Mouse (Mus musculus) retina, postnatal 7 days (tissue): Measurements from ENCODE around the gene Siglech.
"Not testable (repeated sequence)": the region's sequence is repeated elsewhere in the genome, so short reads cannot be mapped to it uniquely, and the experiment has no call there.

ENCODE experiments used
- DNase-seq: peaks from one replicate; pipeline ENCODE4 v3.0.0-alpha.2; 2012; ENCODE audit warnings: low read depth, low spot score

Gene Siglech

DNA sequence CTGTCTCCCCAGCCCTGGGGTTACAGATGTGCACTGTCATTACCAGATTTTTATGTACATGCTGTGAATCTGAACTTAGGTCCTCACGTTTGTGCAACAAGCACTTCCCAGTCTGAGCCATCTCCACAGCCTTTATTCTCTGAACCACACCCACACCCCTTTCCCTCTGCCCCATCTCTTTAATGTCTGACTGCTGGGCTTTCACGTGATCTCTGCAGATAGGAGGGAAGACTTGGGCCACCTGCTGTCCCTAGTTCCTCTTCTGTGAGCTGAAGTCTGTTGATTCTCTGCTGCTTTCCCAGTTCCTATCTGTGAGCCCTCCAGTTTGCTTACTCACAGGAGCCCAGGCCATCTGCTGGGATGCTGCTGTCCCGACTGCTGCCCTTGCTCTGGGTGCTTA, at the start of gene Siglech:
Siglech (plus strand) TSS at position 253 of the 400 bp plus-strand sequence.
- DNase-seq, result no peak

- DNase-seq, result no peak
Measured at GRCm38 (mm10) chr7:55722673-55723072, 45.3 kb upstream of the Siglech start.

DNA sequence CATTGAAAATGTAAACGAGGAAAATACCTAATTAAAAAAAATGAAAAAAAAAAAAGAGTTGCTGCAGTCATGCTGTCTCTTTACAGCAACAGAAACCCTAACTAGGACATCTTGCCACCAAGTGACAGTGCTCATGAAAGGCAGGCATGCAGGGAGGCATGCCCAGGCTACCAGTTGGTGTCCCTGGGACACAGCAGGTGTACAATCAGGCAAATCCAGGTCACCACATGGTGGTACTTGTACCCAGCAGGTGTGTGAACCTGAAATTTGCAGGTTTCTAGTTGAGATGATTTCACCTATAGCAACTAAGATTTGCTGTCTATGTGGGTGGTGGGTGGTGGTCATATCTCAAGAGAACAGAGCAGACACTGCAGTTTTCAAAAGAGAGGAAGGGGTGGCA, 39.1 kb upstream of the Siglech start:
- no peak for DNase-seq

DNA sequence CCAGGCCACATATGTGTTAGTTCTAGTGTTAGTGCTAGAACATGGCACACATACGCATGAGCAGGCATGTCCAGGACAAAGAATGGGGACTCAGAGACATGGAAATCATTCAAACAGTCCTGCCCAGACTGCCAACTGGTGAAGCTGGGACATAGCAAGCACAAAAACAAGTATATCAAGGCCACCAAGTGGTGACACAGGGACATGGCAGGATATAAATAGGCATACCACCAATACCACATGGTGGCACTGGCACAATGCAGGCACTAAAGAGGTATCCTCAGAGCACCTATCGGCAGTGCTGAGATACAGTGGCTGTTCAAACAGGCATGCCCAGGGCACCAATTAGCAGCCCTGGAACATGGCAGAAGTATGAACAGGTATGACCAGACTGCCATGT, 33.5 kb upstream of the Siglech start:
- DNase-seq, result no peak

DNA sequence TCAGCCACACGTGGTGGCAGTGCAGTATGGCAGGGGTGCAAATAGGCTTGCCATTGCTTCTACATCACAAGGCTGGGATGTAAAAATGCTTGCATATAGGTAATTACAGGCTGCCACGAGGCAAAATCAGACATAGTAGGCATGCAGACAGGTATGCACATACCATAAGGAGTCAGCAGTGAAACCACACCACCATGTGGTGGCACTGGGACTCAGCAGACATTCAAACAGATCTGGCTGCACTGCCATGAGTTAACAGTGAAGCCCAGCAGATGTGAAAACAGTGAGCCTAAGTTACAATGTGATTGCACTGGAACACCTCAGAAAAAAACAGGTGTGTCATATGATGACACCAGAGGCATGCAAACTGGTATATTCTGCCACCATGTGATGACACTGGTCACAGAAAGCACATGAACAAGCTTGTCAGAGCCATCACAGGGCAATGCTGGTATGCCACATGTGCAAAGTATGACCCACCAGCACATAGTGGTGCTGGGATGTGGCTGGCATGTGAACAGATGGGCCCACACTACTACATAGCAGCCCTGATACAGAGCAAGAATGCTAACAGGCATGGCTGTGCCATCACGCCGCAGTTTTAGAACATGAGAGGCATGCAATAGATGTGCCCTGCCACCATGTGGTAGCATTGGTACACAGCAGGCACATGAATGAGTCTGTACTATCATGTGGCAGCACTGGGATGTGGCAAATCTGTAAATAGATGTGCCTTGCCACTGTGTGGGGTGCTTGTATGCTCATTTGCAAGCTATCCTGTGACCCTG, 30.7 kb upstream of the Siglech start:
- DNase-seq, result no peak

GRCm38 (mm10) chr7:55743614-55744267, 24.2 kb upstream of the Siglech start:
- DNase-seq, result no peak

GRCm38 (mm10) chr7:55744566-55745220, 23.3 kb upstream of the Siglech start:
- no peak for DNase-seq

DNA sequence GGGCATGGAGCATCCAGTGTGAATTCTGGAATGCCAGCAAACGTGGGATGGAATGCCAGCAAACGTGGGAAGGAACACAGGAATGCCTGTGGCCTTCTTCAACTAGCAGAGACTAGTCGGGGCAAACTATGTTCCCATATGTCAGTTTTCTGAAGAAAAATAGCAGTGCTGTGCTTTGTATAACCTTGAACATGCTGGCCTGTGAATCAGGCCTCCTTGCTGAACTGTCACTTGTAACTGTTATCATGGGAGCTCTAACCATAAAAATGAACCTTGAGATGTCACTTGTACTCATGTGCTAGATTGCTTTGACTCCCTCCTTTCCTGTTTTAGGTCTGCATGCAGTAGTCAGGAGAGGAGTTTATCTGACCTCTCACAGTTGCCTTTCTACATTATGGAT, 17.1 kb upstream of the Siglech start:
- DNase-seq, result no peak

DNA sequence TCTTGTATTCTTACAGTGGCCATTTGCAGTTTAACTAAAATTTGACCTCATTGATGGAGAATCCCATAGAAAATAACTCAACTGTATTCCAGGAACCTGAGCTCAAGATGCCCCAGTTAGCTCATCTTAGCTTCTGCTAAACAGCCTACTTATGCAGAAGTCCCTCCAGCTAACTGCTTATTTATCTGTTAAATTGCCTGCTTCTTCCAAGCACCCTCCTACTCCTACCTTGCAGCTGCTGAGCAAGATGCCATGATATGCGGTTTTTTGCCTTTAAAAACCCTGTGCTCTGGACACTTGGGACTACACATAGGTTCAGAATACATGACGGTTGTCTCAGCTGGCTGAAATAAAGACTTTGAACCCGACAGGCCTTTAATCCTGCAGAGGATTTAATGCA, 8.6 kb upstream of the Siglech start:
- no peak for DNase-seq

DNA sequence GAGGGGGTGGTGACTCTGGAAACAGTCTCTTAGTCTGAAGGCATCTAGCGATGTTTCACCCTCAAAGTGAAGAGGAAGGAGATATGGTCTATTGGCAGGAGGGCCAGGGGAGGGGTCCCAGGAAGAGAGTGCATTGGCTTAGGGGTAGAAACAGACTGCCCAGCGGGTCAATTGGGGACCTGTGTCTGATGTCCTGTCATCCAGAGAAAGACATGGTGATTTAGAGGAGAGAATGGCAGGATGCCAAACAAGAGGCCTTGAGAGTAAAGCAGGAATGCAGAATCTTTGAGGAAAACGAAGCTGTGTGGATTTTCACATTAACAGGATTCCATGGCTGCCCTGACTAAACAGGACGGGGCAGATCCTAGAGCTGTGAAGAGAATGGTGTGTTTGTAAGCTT, 12.0 kb downstream of the Siglech start:
- no peak for DNase-seq

GRCm38 (mm10) chr7:55782493-55782892, 14.5 kb downstream of the Siglech start:
- no peak for DNase-seq

- DNase-seq, result no peak
Measured at GRCm38 (mm10) chr7:55784580-55784979, 16.6 kb downstream of the Siglech start.

GRCm38 (mm10) chr7:55790586-55790985, 22.6 kb downstream of the Siglech start:
- DNase-seq, result not testable (repeated sequence)

GRCm38 (mm10) chr7:55792280-55792679, 24.3 kb downstream of the Siglech start:
- no peak for DNase-seq

DNA sequence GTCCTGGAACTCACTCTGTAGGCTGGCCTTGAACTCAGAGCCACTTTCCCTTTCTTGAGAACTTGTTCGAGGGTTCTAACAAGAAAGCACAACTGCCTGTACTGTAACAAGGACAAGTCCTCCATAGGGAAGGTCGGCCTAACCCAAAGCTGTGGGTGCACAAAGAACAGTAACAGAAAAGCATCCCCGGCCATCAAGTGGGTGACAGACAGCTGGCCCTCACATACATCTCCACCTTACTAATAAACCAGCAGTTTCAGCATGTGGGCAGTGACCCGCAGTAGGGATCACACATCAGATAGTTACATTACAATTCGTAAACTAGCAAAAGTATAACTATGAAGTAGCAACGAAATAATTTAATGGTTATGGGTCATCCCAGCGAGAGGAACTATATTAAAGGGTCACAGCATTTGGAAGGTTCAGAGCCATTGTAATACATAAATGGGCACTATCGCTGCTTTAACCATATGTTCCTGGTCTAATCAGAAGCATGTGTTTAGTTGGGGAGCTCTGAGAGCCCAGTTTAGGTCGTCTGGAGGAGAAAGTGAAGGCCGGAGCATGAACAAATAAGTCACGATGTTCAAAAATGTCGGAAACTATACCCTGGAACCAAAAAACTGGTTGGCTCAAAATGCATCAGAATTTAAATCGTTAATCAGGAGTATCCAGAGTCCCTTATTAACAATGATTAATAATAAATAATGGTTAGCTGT, 25.4 kb downstream of the Siglech start:
- peak; percentile 0 for DNase-seq

DNA sequence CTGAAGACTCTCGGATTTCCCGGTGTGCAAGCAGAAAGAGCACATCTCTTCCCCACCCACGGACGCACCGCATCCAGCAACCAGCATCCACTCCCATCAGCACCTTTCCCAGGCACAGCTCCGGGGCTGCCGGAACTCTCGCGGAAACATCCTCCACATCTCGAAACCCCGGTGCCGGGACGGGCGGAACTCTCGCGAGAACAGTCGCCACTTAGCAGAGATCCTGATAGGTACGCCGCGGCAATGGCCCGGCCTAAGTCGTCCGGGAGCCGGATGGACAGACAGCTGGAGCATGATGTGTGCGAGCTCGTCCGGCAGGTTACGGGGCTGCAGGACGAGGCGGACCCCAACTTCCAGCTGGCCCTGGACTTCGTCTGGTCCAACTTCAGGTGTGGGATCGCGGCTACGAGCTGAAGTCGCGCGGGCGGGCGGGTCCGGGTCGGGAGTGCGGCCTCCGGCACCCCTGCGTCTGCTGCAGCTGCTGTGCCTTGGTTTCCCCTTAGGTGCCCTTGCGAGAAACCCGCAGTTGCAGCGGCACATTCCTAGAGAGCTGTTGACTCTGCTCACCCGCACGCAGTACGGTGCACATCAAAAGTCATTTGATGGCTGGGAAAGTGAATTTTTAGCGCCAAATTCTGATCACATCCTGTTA, 26.1 kb downstream of the Siglech start, which contains the start of gene Tubgcp5:
Tubgcp5 (plus strand) TSS at position 203 of the 652 bp plus-strand sequence.
- peak; percentile 86 for DNase-seq

- DNase-seq, result no peak
Measured at GRCm38 (mm10) chr7:55799981-55800380, 32.0 kb downstream of the Siglech start.

GRCm38 (mm10) chr7:55809967-55810366, 42.0 kb downstream of the Siglech start:
- no peak for DNase-seq

- no peak for DNase-seq
Measured at GRCm38 (mm10) chr7:55824468-55824867, 56.5 kb downstream of the Siglech start.

- no peak for DNase-seq
Measured at GRCm38 (mm10) chr7:55827551-55827950, 59.6 kb downstream of the Siglech start.
